10 mouse cellular contexts compared by ENCODE assay signal in the genomic region with DNA sequence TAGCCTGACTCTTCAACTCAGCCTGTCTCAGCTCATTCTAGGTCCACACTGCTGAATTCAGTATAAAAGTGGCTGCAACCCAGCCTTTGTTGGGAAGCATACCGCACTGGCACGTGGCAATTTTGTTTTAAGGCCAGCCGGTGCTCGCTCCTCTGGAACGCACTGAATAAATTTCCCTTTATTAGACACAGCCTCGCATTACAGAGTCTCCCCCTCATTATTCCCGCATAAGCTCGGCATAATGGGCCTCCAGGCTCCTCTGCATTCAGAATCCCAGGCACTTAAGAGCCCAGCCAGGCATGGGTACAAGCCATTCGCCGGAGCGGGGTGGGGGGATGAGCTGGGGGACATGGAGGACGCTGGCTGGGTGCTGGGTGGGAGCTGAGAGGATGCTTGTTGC.
A peak's percentile ranks its signal among the peaks of the same experiment; 100 is the strongest.
DNase-seq lines count a peak whose midpoint lies in the region; ATAC-seq and TF ChIP-seq lines count a peak whose summit lies in the region.
"Had no signal": no experiment of that assay in that cellular context is flagged by ENCODE, and none has a peak within 500 bp of the region (broad histone marks: within the 10 kb centered on the region; RNA-seq: fewer than 3 reads in every experiment).

No protein-coding gene starts in this region.

- no peaks in the 10 kb centered on the region for H3K9me3 ChIP-seq in embryonic facial prominence, embryonic 13.5 days
- no peaks in the 10 kb centered on the region for H3K9me3 ChIP-seq in hindbrain, embryonic 14.5 days (ENCODE audit: control insufficient read depth, low read length)
- no peaks in the 10 kb centered on the region for H3K9me3 ChIP-seq in midbrain, postnatal 0 days (ENCODE audit: low read length)
- no peaks in the 10 kb centered on the region for H3K9me3 ChIP-seq in kidney, embryonic 16.5 days (ENCODE audit: low read length)
- H3K9me3 ChIP-seq: heart, embryonic 10.5 days had no signal

- no peak overlapping the region for H3K4me3 ChIP-seq in embryonic facial prominence, embryonic 13.5 days
- H3K4me3 ChIP-seq in hindbrain, embryonic 14.5 days (replicated peaks; ENCODE audit: low read length), result no peak overlapping the region
- no peak overlapping the region for H3K4me3 ChIP-seq in midbrain, postnatal 0 days (ENCODE audit: low read depth, low read length)
- no peak overlapping the region for H3K4me3 ChIP-seq in thymus, adult 2 months (ENCODE audit: control insufficient read depth, insufficient read depth, low read length)
- no peak overlapping the region for H3K4me3 ChIP-seq in kidney, embryonic 16.5 days (ENCODE audit: low read length)
- H3K4me3 ChIP-seq: heart, embryonic 10.5 days had no signal

- H3K27ac ChIP-seq in embryonic facial prominence, embryonic 13.5 days, result 0 out of 2 replicates have a peak overlapping the region, but pooled peaks have one; percentile 4
- H3K27ac ChIP-seq in hindbrain, embryonic 14.5 days, result peak overlapping the region; percentile 80
- H3K27ac ChIP-seq in midbrain, postnatal 0 days (ENCODE audit: low read depth, low read length), result peak overlapping the region; percentile 55
- H3K27ac ChIP-seq in thymus, adult 2 months (ENCODE audit: control insufficient read depth, insufficient read depth, low read length), result no peak overlapping the region
- no peak overlapping the region for H3K27ac ChIP-seq in kidney, embryonic 16.5 days (ENCODE audit: low read length)
- H3K27ac ChIP-seq: heart, embryonic 10.5 days had no signal

- H3K4me1 ChIP-seq in embryonic facial prominence, embryonic 13.5 days, result peaks cover 39% of the 10 kb centered on the region
- H3K4me1 ChIP-seq in hindbrain, embryonic 14.5 days (replicated peaks; ENCODE audit: control insufficient read depth, insufficient read depth, low read length), result peaks cover 22% of the 10 kb centered on the region
- H3K4me1 ChIP-seq in midbrain, postnatal 0 days (ENCODE audit: insufficient read depth, low read length), result peaks cover 16% of the 10 kb centered on the region
- no peaks in the 10 kb centered on the region for H3K4me1 ChIP-seq in thymus, adult 2 months (replicated peaks; ENCODE audit: control insufficient read depth, insufficient read depth, low read length)
- peaks cover 15% of the 10 kb centered on the region for H3K4me1 ChIP-seq in kidney, embryonic 16.5 days (ENCODE audit: insufficient read depth, low read length)

- no peak overlapping the region for H3K4me2 ChIP-seq in embryonic facial prominence, embryonic 13.5 days
- H3K4me2 ChIP-seq in hindbrain, embryonic 14.5 days (replicated peaks), result no peak overlapping the region
- H3K4me2 ChIP-seq in midbrain, postnatal 0 days (ENCODE audit: low read depth, low read length, poor library complexity, severe bottlenecking), result no peak overlapping the region
- no peak overlapping the region for H3K4me2 ChIP-seq in kidney, embryonic 16.5 days (replicated peaks; ENCODE audit: low read depth, low read length)

- TF ChIP-seq POLR2A in thymus, adult 2 months (IDR thresholded peaks at IDR 0.05; ENCODE audit: control insufficient read depth, extremely low read depth, insufficient read depth, low read length, poor library complexity), result no peak

- no peaks in the 10 kb centered on the region for H3K27me3 ChIP-seq in embryonic facial prominence, embryonic 13.5 days
- H3K27me3 ChIP-seq in hindbrain, embryonic 14.5 days (ENCODE audit: control insufficient read depth, insufficient read depth, low read length), result no peaks in the 10 kb centered on the region
- no peaks in the 10 kb centered on the region for H3K27me3 ChIP-seq in midbrain, postnatal 0 days (ENCODE audit: insufficient read depth, low read length)
- no peaks in the 10 kb centered on the region for H3K27me3 ChIP-seq in thymus, adult 2 months (ENCODE audit: control insufficient read depth, insufficient read depth, low read length)
- H3K27me3 ChIP-seq in kidney, embryonic 16.5 days (ENCODE audit: insufficient read depth, low read length), result peaks cover 7% of the 10 kb centered on the region; the same call in 1 of the 2 replicates

- DNase-seq in layer of hippocampus, adult 9-11 months, result peak; percentile 59
- no peak for DNase-seq in layer of hippocampus, adult 9-10 months (ENCODE audit: low spot score)
- DNase-seq in hindbrain, embryonic 14.5 days (ENCODE audit: low spot score), result peak; percentile 68
- DNase-seq in midbrain, postnatal 0 days (ENCODE audit: low spot score), result peak; percentile 67
- no peak for DNase-seq in thymus, adult 2 months
- DNase-seq in lung, adult 18-20 months, result no peak
- DNase-seq: liver had no signal

- no peak for ATAC-seq in embryonic facial prominence, embryonic 13.5 days (ENCODE audit: insufficient number of reproducible peaks, insufficient read depth, low FRiP score, low TSS enrichment, low read depth)
- peak; percentile 86 for ATAC-seq in hindbrain, embryonic 14.5 days (ENCODE audit: low FRiP score)
- peak; percentile 44; the same call in 1 of the 2 replicates for ATAC-seq in midbrain, postnatal 0 days (ENCODE audit: low FRiP score)
- ATAC-seq in kidney, embryonic 16.5 days (ENCODE audit: low FRiP score, low TSS enrichment), result no peak

- TF ChIP-seq CTCF in midbrain, postnatal 0 days (IDR thresholded peaks at IDR 0.05), result no peak
- no peak for TF ChIP-seq CTCF in thymus, adult 2 months (IDR thresholded peaks at IDR 0.05; ENCODE audit: borderline replicate concordance, control insufficient read depth, extremely low read depth, insufficient read depth, low read length, poor library complexity)

- 44% methylated on average over 12 of the region's 12 CpGs for WGBS in embryonic facial prominence, embryonic 13.5 days
- 18% methylated on average over 12 of the region's 12 CpGs for WGBS in hindbrain, embryonic 14.5 days
- 8% methylated on average over 12 of the region's 12 CpGs for WGBS in midbrain, postnatal 0 days
- 92% methylated on average over 12 of the region's 12 CpGs for WGBS in thymus, adult 2 months
- WGBS in kidney, embryonic 16.5 days, result 44% methylated on average over 12 of the region's 12 CpGs

- no peak overlapping the region for H3K9ac ChIP-seq in embryonic facial prominence, embryonic 13.5 days
- peak overlapping the region; percentile 1; the same call in 1 of the 2 replicates for H3K9ac ChIP-seq in hindbrain, embryonic 14.5 days
- 0 out of 2 replicates have a peak overlapping the region, but pooled peaks have one; percentile 2 for H3K9ac ChIP-seq in midbrain, postnatal 0 days (replicated peaks; ENCODE audit: low read length, poor library complexity, severe bottlenecking)
- no peak overlapping the region for H3K9ac ChIP-seq in kidney, embryonic 16.5 days (replicated peaks; ENCODE audit: low read length)

- no peaks in the 10 kb centered on the region for H3K36me3 ChIP-seq in embryonic facial prominence, embryonic 13.5 days
- H3K36me3 ChIP-seq in hindbrain, embryonic 14.5 days (replicated peaks; ENCODE audit: control insufficient read depth, insufficient read depth), result no peaks in the 10 kb centered on the region
- no peaks in the 10 kb centered on the region for H3K36me3 ChIP-seq in midbrain, postnatal 0 days (ENCODE audit: insufficient read depth, low read length)
- H3K36me3 ChIP-seq in thymus, adult 2 months (ENCODE audit: control insufficient read depth, insufficient read depth, low read length), result no peaks in the 10 kb centered on the region
- H3K36me3 ChIP-seq in kidney, embryonic 16.5 days (ENCODE audit: insufficient read depth, low read length), result no peaks in the 10 kb centered on the region
- H3K36me3 ChIP-seq: heart, embryonic 10.5 days had no signal

Comparison
In these comparisons a context has a peak if more than half of its experiments do, and no peak if none do; other contexts are left out.
1. DNase-seq: peak in layer of hippocampus, adult 9-11 months (single experiment), hindbrain, embryonic 14.5 days (single experiment) and midbrain, postnatal 0 days (single experiment); none in layer of hippocampus, adult 9-10 months (single experiment), thymus, adult 2 months (single experiment) and lung, adult 18-20 months (0 of 2).
2. ATAC-seq: peak in hindbrain, embryonic 14.5 days (single experiment) and midbrain, postnatal 0 days (single experiment); none in embryonic facial prominence, embryonic 13.5 days (single experiment) and kidney, embryonic 16.5 days (single experiment).
3. H3K27ac ChIP-seq: peak in embryonic facial prominence, embryonic 13.5 days (single experiment), hindbrain, embryonic 14.5 days (single experiment) and midbrain, postnatal 0 days (single experiment); none in thymus, adult 2 months (single experiment) and kidney, embryonic 16.5 days (single experiment).
4. H3K9ac ChIP-seq: peak in hindbrain, embryonic 14.5 days (single experiment) and midbrain, postnatal 0 days (single experiment); none in embryonic facial prominence, embryonic 13.5 days (single experiment) and kidney, embryonic 16.5 days (single experiment).